Mouse (Mus musculus) cortical plate, adult 2 months (tissue): ENCODE results near the gene Clec1b.

Source experiments
- CTCF ChIP-seq: fragments of 200-500 bp; IDR thresholded peaks from 2 replicates; pipeline ENCODE4 v1.5.1; 2011; ENCODE audit warnings: mild to moderate bottlenecking, control low read depth, low read length; ENCODE audit not compliant: insufficient read depth; ENCODE audit errors: extremely low read depth
- POLR2A ChIP-seq: fragments of 200-500 bp; IDR thresholded peaks from 2 replicates; pipeline ENCODE4 v1.6.1; 2011; ENCODE audit warnings: mild to moderate bottlenecking, low read length, control low read depth; ENCODE audit not compliant: insufficient read depth; ENCODE audit errors: extremely low read depth

- TF ChIP-seq CTCF, result no peak
- no peak for TF ChIP-seq POLR2A
Observed at GRCm38 (mm10) chr6:129403391-129403790, 6.3 kb downstream of the Clec1b start.
